Mouse (Mus musculus): ENCODE measurements around the gene Abt1.

The Abt1 gene

DNA sequence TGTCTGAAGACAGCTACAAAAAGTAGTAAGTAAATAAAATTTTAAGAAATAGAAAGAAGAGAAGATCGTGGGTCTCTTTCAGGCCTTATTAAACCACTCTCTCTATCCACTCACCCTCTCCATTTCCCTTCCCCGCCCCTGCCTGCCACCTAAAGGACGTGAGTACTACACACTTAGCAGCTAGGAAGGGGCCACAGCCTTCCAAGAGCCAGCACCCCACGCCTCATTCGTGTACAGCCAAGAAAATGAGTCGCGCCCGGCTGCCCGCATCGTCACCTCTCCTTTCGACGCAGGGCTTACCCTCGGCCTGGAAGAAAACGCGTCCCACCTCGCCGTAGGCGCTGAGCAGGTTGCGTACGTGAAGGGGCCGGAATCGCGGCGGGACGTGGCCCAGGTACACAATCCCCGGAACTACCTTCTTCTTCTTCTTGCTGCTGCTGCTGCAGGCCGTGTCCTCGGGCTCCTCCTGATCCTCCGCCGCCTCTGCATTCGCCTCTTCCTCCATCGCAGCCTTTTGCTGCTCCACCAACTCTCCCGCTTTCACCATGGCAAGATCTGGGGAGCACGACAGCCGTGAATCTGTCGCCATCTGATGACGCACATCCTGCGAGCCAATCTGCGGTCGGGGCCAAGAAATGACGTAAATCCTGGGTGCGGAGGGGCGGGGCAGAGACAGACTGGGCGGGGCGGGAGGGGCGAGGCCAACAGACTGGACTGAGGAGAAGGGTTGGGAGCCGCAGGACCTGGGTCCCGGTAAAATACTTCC lies at the start of gene Abt1:
Gene Abt1 (minus strand): TSS at position 581 of the 766 bp plus-strand sequence.
- DNase-seq (ENCODE audit: low read depth, low spot score), result peak; percentile 97

DNA sequence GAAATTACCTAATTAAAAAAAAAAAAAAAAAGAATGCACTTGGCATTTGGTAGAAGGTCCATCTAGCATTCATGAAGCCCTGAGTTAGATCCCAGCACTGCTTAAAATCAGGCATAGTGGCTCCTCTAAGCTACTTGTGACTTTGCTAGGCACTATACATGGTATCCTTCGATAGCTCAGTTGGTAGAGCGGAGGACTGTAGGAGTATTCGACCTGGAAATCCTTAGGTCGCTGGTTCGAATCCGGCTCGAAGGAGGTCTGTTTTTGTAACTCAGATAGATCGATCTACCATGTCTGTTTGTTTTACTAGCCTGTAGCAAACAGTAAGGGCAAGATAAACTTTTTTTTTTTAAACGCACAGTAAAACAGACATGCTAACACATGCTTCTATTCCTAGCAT lies 43.2 kb upstream of the Abt1 start:
- peak; percentile 85 for DNase-seq (ENCODE audit: low read depth, low spot score)

GRCm38 (mm10) chr13:23466306-23466705 lies 42.6 kb upstream of the Abt1 start:
- DNase-seq (ENCODE audit: low read depth, low spot score), result no peak

GRCm38 (mm10) chr13:23465600-23466109 lies 42.0 kb upstream of the Abt1 start, which contains the start of gene Btn1a1:
TSS of gene Btn1a1 (minus strand) at chr13:23465901.
- peak; percentile 48 for DNase-seq (ENCODE audit: low read depth, low spot score)

GRCm38 (mm10) chr13:23464841-23465366 lies 41.2 kb upstream of the Abt1 start:
- peak; percentile 25 for DNase-seq (ENCODE audit: low read depth, low spot score)

- DNase-seq (ENCODE audit: low read depth, low spot score), result peak; percentile 53
Measured at GRCm38 (mm10) chr13:23464224-23464637, 40.6 kb upstream of the Abt1 start.

GRCm38 (mm10) chr13:23463381-23464223 lies 39.9 kb upstream of the Abt1 start:
- peak; percentile 37 for DNase-seq (ENCODE audit: low read depth, low spot score)

DNA sequence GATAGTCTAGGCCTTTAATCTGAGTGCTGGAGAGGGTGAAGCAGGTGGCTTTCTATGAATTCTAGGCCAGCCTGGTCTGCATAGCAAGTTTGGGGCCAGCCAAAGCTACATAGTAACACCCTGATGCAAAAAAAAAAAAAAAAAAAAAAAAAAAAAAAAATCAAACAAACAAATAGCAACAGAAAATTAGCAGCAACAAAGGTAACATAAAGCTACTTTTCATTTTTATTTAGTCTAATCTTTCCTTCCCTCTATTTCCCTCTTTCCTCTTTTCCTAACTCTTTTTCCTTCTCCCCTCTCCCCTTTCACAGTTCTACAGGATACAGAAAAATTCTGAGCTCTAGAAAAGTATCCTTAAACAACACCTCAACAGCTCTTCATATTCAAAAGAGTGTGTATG lies 39.0 kb upstream of the Abt1 start:
- DNase-seq (ENCODE audit: low read depth, low spot score), result no peak

DNA sequence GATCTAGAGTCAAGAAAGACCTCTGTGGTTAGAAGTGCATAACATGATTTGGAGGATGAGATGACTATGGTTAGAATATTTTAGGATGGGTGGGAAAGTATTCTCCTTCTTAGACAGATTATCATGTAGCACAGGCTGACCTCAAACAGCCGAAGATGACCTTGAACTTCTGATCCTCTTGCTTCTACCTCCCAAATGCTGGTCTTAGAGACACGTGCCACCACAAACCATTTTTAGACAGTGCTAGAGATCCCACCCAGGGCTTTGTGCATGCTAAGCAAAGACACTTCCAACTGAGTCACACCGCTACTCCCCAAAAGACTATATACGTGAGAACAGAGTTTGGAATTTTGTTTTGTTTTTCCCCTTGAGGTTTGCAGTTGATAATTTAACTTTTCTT lies 38.4 kb upstream of the Abt1 start:
- DNase-seq (ENCODE audit: low read depth, low spot score), result no peak

DNA sequence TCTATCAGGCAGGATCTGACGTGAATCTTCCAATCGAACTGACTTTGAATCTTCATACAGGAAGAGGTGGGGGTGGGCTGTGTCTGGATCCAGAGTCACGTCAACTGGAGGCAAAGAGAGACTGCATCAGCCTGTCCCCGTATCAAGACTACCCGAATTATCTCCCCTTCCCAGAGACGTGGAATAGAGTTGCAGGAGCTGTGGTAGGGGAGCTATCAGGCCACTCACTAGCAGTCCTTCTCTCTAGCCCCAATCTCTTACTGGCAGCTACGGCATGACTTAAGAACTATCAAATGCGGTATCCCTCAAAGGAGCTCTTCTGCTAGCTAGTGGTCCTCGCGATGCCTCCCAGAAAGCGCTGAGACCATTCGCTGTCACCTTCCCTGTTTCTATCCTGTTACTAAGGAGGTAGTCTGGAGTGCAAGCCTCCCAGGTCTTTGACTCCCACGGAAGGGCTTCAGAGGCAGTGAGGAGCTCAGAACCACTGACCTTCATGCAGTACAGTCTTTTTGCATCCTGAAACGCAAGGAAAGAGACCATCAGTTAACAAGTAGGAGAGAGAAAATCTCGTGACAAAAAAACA lies 35.7 kb upstream of the Abt1 start:
- no peak for DNase-seq (ENCODE audit: low read depth, low spot score)

DNA sequence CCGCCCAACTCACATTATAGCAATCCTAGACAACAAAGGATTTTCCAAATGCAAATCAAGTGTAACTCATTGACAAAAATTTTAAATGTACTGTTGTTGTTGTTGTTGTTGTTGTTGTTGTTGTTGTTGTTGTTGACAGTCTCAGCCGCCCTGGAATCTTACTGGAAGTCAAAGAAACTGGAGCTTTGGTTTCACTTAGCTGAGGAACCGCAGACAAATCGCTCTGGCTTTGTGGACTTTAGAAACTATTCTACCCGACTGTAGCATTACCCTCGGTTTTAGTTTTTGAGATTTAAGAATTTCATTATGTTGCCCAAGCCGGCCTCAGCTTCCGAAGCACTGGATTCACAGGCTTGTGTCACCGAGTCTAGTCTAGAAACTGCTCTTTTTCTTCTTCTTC lies 30.3 kb upstream of the Abt1 start:
- peak; percentile 48 for DNase-seq (ENCODE audit: low read depth, low spot score)

DNA sequence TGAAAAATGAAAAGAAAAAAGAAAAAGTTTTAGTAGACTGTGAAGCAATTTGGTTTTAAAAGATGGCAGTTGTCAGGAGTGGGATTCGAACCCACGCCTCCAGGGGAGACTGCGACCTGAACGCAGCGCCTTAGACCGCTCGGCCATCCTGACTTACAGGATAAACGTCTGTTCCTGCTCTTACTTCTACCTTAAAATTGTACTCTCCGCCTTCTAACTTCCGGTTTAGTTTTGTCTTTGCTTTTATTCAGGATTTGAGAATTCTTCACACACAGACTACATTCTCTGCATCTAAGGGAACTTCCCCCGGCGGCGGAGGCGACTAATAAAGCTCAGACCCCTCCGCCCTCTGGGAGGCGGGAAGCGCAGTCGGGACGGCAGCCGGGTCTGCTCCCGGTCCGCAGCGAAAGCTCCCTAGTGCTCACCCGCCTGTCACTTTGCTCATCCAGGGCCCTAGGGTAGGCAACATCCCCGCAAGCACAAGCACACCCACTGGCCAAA lies 29.7 kb upstream of the Abt1 start:
- DNase-seq (ENCODE audit: low read depth, low spot score), result peak; percentile 88

DNA sequence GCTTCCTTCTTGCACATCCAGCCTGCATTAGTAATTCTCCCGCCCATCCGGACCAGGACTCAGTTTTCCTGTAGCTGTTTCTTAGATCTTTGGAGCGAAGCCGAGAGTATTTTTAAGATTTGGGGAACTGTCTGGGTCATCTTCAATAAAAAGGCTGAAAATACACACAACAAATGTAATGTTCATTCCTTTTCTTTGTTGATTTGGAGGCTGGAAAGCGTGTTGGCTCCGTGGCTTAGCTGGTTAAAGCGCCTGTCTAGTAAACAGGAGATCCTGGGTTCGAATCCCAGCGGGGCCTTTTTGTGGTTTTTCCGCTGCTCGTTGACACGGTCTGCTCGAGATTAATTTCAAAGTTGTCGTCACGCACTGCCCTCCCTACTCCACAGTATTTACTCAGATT lies 26.7 kb upstream of the Abt1 start:
- DNase-seq (ENCODE audit: low read depth, low spot score), result peak; percentile 77

DNA sequence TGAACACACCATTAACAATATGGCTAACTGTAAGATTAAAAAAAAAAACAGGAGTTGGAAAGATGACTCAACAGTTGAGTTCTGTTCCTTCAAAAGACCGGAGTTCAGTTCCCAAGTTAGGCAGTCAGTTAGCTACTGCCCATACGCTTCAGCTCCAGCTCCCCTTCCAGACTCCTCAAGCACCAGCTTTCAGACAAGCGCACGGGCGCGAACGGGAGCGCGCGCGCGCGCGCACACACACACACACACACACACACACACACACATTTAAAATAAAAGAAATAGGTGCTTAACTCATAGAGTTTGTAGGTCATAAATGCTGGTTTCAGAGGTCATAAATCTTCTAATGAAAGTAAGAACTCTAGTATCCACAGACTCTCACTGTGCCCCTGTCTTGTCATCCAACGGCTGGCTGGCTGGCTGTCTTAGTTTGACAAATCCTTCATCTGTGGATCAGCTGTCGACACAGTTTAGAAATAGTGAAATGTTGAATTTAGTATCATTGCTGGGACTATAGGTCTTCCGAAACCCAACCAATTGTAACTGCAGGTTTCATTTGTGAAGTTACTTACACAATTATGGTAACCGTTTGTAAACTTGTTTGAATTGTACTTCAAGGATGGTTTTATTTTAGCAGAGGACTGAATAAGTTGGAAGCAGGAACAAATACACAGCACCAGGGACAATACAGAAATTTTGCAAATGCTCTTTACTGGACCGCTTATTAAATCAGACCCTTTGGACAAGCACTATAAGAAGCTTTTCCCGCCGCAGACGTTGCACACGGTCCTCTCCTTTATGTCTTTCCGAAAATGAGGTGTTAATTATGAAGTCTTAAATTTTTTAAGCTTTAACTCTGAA lies 25.8 kb upstream of the Abt1 start:
- DNase-seq (ENCODE audit: low read depth, low spot score), result peak; percentile 49

GRCm38 (mm10) chr13:23448758-23449157 lies 25.1 kb upstream of the Abt1 start:
- DNase-seq (ENCODE audit: low read depth, low spot score), result no peak

DNA sequence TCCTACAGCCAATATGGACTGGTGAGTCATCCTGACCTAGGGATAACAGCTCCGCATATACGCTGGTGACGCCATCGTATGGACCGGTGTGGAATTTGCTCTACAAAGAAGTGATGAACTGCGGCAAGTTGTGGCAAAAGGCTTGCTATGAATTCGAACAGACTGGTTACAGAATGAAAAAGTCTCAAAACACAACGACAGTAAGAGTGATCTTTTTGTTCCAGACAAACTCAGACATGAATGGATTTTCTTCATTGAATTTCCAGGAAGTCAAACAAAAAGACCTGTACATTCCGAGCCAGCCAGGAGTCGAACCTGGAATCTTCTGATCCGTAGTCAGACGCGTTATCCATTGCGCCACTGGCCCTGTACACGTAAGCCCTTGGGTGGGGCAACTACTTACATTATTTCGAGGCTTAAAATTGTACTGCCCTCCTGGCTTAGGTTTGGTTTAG lies 22.9 kb upstream of the Abt1 start:
- DNase-seq (ENCODE audit: low read depth, low spot score), result peak; percentile 85

DNA sequence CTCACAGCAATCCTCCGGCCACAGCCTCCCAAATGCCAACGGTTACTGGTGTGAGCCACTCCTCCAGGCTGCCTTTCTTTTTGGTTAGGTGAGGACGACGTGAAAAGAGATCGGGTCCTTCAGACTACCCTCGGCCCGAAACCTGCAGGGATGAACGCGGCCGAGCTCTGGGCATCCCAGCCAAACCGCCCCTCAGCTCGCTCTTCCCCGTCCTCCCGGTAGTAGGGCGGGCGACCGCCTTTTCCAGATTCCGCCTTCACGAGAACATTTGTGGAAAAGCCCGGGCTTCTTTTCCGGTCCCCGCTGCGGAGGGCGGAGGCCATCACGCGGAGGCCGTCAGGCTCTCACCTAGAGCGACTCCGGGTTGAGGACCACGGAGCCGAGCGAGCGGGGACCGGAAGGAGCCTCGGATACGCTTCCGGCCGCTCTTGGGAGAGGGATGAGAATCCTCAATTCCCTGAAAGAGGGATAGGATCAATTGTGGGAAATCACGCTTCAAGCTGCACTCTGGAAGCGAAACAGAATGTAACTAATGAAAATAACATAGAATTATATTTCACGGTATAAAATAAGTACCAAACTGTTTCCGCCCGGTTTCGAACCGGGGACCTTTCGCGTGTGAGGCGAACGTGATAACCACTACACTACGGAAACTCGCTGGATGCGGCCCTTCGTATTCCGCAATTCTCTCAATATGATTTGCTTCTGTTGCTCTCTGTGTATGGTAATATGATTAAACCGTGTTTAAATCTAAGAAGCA lies 22.1 kb upstream of the Abt1 start:
- peak; percentile 93 for DNase-seq (ENCODE audit: low read depth, low spot score)

- no peak for DNase-seq (ENCODE audit: low read depth, low spot score)
Measured at GRCm38 (mm10) chr13:23445156-23445555, 21.5 kb upstream of the Abt1 start.

DNA sequence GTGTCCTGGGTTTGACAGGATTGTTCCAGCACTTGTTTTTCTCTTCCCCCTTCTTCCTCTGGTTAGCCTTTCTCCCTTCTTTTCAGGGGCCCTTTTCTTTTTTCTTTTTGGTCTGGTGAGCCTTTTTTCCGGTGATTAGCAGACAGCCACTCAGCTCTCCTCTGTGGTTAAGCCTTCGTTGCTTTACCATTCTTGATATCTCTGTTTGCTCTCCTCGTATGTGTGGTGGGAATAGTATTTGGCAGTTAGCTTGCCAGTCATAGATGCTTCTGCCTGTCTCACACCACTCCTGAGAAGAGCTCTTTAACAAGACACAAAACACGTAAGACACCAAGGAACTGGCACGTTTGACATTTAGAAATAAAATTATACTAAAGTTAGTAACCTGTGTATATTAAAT lies 20.8 kb upstream of the Abt1 start:
- no peak for DNase-seq (ENCODE audit: low read depth, low spot score)

GRCm38 (mm10) chr13:23439901-23440300 lies 16.2 kb upstream of the Abt1 start:
- no peak for DNase-seq (ENCODE audit: low read depth, low spot score)

Measured in CD4-positive, CD25-positive, alpha-beta regulatory T cell, adult 2 months (primary cell).